In the genomic region with DNA sequence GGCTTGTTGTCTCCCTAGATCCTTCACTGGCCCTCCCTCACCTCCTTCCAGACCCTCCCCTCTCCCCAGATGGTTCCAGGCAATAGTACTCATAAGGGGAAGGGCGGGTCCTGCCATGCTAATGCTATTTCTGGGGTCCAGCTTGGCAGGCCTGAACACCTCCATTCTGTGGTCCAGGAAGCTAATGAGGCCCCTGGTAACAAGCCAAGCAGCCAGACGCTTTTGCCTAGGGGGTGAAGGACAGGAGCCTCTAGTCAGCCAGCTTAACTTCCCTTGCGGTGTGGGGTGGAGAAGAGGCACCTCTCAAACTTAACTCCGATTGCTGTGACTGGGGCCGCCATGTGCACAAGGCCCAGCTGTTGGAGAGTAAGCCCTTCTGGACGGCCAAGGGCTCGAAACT, we compare ENCODE assay signal across 20 mouse cellular contexts. TPM values are rescaled to one million over a fixed set of nuclear protein-coding genes. Genes with fewer than 3 reads are reported as not detected.
DNase-seq lines count a peak whose midpoint lies in the region; ATAC-seq and TF ChIP-seq lines count a peak whose summit lies in the region.
"Had no signal": no experiment of that assay in that cellular context is flagged by ENCODE, and none has a peak within 500 bp of the region (broad histone marks: within the 10 kb centered on the region; RNA-seq: fewer than 3 reads in every experiment).

No protein-coding gene starts in this region.

- TF ChIP-seq POLR2A in brain, embryonic 14.5 days (IDR thresholded peaks at IDR 0.05; ENCODE audit: borderline replicate concordance, extremely low read depth, insufficient read depth, insufficient read length, poor library complexity, severe bottlenecking): no peak

- no peaks in the 10 kb centered on the region for H3K9me3 ChIP-seq in embryonic facial prominence, embryonic 15.5 days (replicated peaks)
- H3K9me3 ChIP-seq in kidney, embryonic 14.5 days (ENCODE audit: control insufficient read depth, low read length): peaks cover 6% of the 10 kb centered on the region; the same call in 1 of the 2 replicates
- H3K9me3 ChIP-seq: heart, embryonic 15.5 days; hindbrain, embryonic 13.5 days had no signal

- peak overlapping the region; percentile 61; the same call in 1 of the 2 replicates for H3K27ac ChIP-seq in embryonic facial prominence, embryonic 15.5 days (replicated peaks)
- H3K27ac ChIP-seq in kidney, embryonic 14.5 days (ENCODE audit: low read depth, low read length): no peak overlapping the region
- H3K27ac ChIP-seq: embryonic facial prominence, embryonic 12.5 days; gastrocnemius, adult 2 months; heart, embryonic 15.5 days; hindbrain, postnatal 0 days had no signal

- peaks cover 22% of the 10 kb centered on the region for H3K4me1 ChIP-seq in embryonic facial prominence, embryonic 15.5 days
- no peaks in the 10 kb centered on the region for H3K4me1 ChIP-seq in kidney, embryonic 14.5 days (ENCODE audit: control insufficient read depth, insufficient read depth, low read length)
- H3K4me1 ChIP-seq: embryonic facial prominence, embryonic 12.5 days had no signal

- H3K4me3 ChIP-seq in embryonic facial prominence, embryonic 15.5 days (replicated peaks): no peak overlapping the region
- H3K4me3 ChIP-seq in kidney, embryonic 14.5 days (ENCODE audit: low read length): no peak overlapping the region
- H3K4me3 ChIP-seq: embryonic facial prominence, embryonic 12.5 days; gastrocnemius, adult 2 months; heart, embryonic 15.5 days; hindbrain, embryonic 13.5 days had no signal

- WGBS in embryonic facial prominence, embryonic 15.5 days: 46% methylated on average over 7 of the region's 7 CpGs
- 70% methylated on average over 7 of the region's 7 CpGs for WGBS in kidney, embryonic 14.5 days

- no peaks in the 10 kb centered on the region for H3K36me3 ChIP-seq in embryonic facial prominence, embryonic 15.5 days
- no peaks in the 10 kb centered on the region for H3K36me3 ChIP-seq in kidney, embryonic 14.5 days (ENCODE audit: control insufficient read depth, insufficient read depth, low read length)
- H3K36me3 ChIP-seq: embryonic facial prominence, embryonic 12.5 days; heart, embryonic 15.5 days; hindbrain, embryonic 13.5 days had no signal

- H3K27me3 ChIP-seq in embryonic facial prominence, embryonic 15.5 days: no peaks in the 10 kb centered on the region
- no peaks in the 10 kb centered on the region for H3K27me3 ChIP-seq in kidney, embryonic 14.5 days (ENCODE audit: control insufficient read depth, insufficient read depth, low read length)
- H3K27me3 ChIP-seq: heart, embryonic 15.5 days; hindbrain, embryonic 13.5 days had no signal

- ATAC-seq in cerebellum, adult (ENCODE audit: insufficient number of reproducible peaks, low FRiP score, low TSS enrichment): no peak
- ATAC-seq in embryonic facial prominence, embryonic 15.5 days (ENCODE audit: insufficient number of reproducible peaks, low FRiP score, low TSS enrichment, low read depth): no peak
- ATAC-seq in kidney, embryonic 14.5 days (ENCODE audit: low FRiP score, low TSS enrichment): no peak
- ATAC-seq: forebrain, embryonic 14.5 days; hindbrain, postnatal 0 days had no signal

- no peak overlapping the region for H3K9ac ChIP-seq in embryonic facial prominence, embryonic 15.5 days
- no peak overlapping the region for H3K9ac ChIP-seq in kidney, embryonic 14.5 days (ENCODE audit: low read depth, low read length)
- H3K9ac ChIP-seq: embryonic facial prominence, embryonic 12.5 days; heart, embryonic 15.5 days; hindbrain, embryonic 13.5 days had no signal

- intact Hi-C loops in left cerebral cortex, postnatal 4 days (cut with DNase I): no loop called here
- intact Hi-C loops in left cerebral cortex, postnatal 25 days (cut with DNase I): no loop called here

- peak; percentile 61 to 78 for DNase-seq in cerebellum, postnatal 14 days
- DNase-seq in left cerebral cortex, postnatal 4 days: peak; percentile 47
- no peak for DNase-seq in left cerebral cortex, postnatal 25 days (ENCODE audit: low spot score in 2 of 2)
- peak; percentile 33 for DNase-seq in brain, embryonic 14.5 days (ENCODE audit: low read depth)
- DNase-seq: adrenal gland, postnatal 10 days; cerebellum, adult 18-20 months; embryo, embryonic 11 days; gastrocnemius, adult 2 months; gastrocnemius, postnatal 25 days; heart, adult 18-20 months; heart, postnatal 14 days had no signal

- H3K4me2 ChIP-seq in embryonic facial prominence, embryonic 15.5 days (replicated peaks): no peak overlapping the region
- H3K4me2 ChIP-seq in kidney, embryonic 14.5 days (replicated peaks; ENCODE audit: low read depth, low read length): no peak overlapping the region
- H3K4me2 ChIP-seq: embryonic facial prominence, embryonic 12.5 days; heart, embryonic 11.5 days; heart, embryonic 15.5 days; hindbrain, embryonic 13.5 days had no signal

- no peak for TF ChIP-seq CTCF in brain, embryonic 14.5 days (IDR thresholded peaks at IDR 0.05; ENCODE audit: borderline replicate concordance, extremely low read depth, insufficient read depth, insufficient read length)

RNA-seq across cellular contexts. Expression of a gene that starts 35.8 kb away (rescaled TPM):
- total RNA-seq in left cerebral cortex, postnatal 4 days (2021): 1 to 10 TPM in 1 of 2 experiments, under 1 TPM in 1; 0.54 to 1.0 TPM
- under 1 TPM in 1 of 2 experiments, not detected in 1; 0.14 TPM for total RNA-seq in left cerebral cortex, postnatal 25 days (2021)
- 0.23 and 0.49 TPM in 2 replicates for polyA plus RNA-seq in brain, embryonic 14.5 days (2012; rRNA removed)
- 3.4 and 4.5 TPM in 2 replicates for polyA plus RNA-seq in embryonic facial prominence, embryonic 15.5 days (2015; fragmentation: Nextera tagmentation; extraction: Ambion mirVana)
- 0.39 TPM in 1 of 2 replicates, not detected in the other for polyA plus RNA-seq in kidney, embryonic 14.5 days (2014; fragmentation: Nextera tagmentation; extraction: Ambion mirVana)
- polyA plus RNA-seq: forebrain, embryonic 14.5 days; heart, embryonic 11.5 days had no signal

RNA-seq across cellular contexts. Expression of a gene that starts 59.0 kb away (rescaled TPM):
- 10 to 100 TPM; 29.6 to 34.4 TPM for total RNA-seq in left cerebral cortex, postnatal 4 days (2021)
- 10 to 100 TPM; 36.0 to 54.2 TPM for total RNA-seq in left cerebral cortex, postnatal 25 days (2021)
- polyA plus RNA-seq in brain, embryonic 14.5 days (2012; rRNA removed): 23.9 and 28.9 TPM in 2 replicates
- polyA plus RNA-seq in embryonic facial prominence, embryonic 15.5 days (2015; fragmentation: Nextera tagmentation; extraction: Ambion mirVana): 347 and 357 TPM in 2 replicates
- polyA plus RNA-seq in kidney, embryonic 14.5 days (2014; fragmentation: Nextera tagmentation; extraction: Ambion mirVana): 37.4 and 45.6 TPM in 2 replicates

Comparison
In these comparisons a context has a peak if more than half of its experiments do, and no peak if none do; other contexts are left out.
1. DNase-seq: peak in cerebellum, postnatal 14 days (2 of 2), left cerebral cortex, postnatal 4 days (single experiment) and brain, embryonic 14.5 days (single experiment); none in left cerebral cortex, postnatal 25 days (0 of 2).